Mouse (Mus musculus): ENCODE results near the gene Cavin1. TPM values are rescaled to one million over a fixed set of nuclear protein-coding genes. Genes with fewer than 3 reads are reported as not detected.
A peak's percentile ranks its signal among the peaks of the same experiment; 100 is the strongest.

Cavin1 gene
- polyA plus RNA-seq, 2 experiments: 96.8 to 135 TPM

DNA sequence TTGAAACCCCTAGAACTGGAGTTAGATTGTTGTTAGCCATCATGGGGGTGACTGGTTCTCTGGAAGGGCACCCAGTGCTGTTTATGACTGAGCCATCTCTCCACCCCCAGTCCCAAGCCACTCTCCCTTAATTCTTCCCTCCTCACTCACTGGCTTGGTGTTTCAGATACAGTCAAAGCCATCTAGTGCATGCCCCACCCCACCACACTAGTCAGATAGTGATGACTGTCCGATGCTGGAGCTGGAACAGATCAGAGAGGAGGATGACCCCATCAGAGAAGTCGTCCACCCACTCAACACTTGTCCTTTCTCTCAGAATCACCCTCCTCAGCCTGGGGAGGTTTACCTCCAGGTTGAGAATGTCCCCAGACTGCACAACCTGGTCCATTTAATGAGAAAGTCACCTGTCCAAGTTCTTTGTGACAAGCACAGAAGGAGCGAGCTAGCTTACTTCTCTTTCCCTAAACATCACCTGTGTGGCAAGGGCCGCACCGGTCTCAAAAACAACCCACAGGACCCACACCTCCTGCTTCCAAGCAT lies 2.7 kb downstream of the Cavin1 start:
- H3K9ac ChIP-seq (ENCODE audit: low read depth, low read length, severe bottlenecking): 0 out of 2 replicates have a peak overlapping the region, but pooled peaks have one; percentile 8
- H3K4me2 ChIP-seq (replicated peaks; ENCODE audit: low read depth, low read length, severe bottlenecking): peak overlapping the region; percentile 87
- ATAC-seq (ENCODE audit: low FRiP score, low read depth): no peak
- no peak for DNase-seq (ENCODE audit: low spot score)
- peaks cover 20% of the 10 kb centered on the region for H3K4me1 ChIP-seq (ENCODE audit: control insufficient read depth, insufficient read depth, low read length)
- no peak for TF ChIP-seq POLR2A (IDR thresholded peaks at IDR 0.05; ENCODE audit: borderline replicate concordance, extremely low read depth, insufficient read depth, insufficient read length)
- peaks cover 3% of the 10 kb centered on the region; the same call in 1 of the 2 replicates for H3K36me3 ChIP-seq (ENCODE audit: control insufficient read depth, insufficient read depth, low read length)
- H3K27me3 ChIP-seq (ENCODE audit: control insufficient read depth, insufficient read depth, low read length): peaks cover 4% of the 10 kb centered on the region
- no peaks in the 10 kb centered on the region for H3K9me3 ChIP-seq (ENCODE audit: control insufficient read depth, low read length)
- 86% methylated on average over 5 of the region's 5 CpGs for WGBS
- peak overlapping the region; percentile 75 for H3K4me3 ChIP-seq (replicated peaks; ENCODE audit: low read length)
- no peak overlapping the region for H3K27ac ChIP-seq (replicated peaks; ENCODE audit: low read depth, low read length)

- Histone ChIP-seq H3K4me3 (replicated peaks; ENCODE audit: low read length) (no peak overlapping the region), H3K27me3 (ENCODE audit: control insufficient read depth, insufficient read depth, low read length) (peaks cover 4% of the 10 kb centered on the region), H3K9ac (ENCODE audit: low read depth, low read length, severe bottlenecking) (no peak overlapping the region), H3K4me1 (ENCODE audit: control insufficient read depth, insufficient read depth, low read length) (peaks cover 25% of the 10 kb centered on the region), H3K9me3 (ENCODE audit: control insufficient read depth, low read length) (no peaks in the 10 kb centered on the region), H3K27ac (replicated peaks; ENCODE audit: low read depth, low read length) (no peak overlapping the region), H3K36me3 (ENCODE audit: control insufficient read depth, insufficient read depth, low read length) (peaks cover 3% of the 10 kb centered on the region; the same call in 1 of the 2 replicates), H3K4me2 (replicated peaks; ENCODE audit: low read depth, low read length, severe bottlenecking) (no peak overlapping the region)
- DNase-seq (ENCODE audit: low spot score) (no peak), ATAC-seq (ENCODE audit: low FRiP score, low read depth) (no peak)
- no peak for TF ChIP-seq POLR2A (IDR thresholded peaks at IDR 0.05; ENCODE audit: borderline replicate concordance, extremely low read depth, insufficient read depth, insufficient read length)
- 66% methylated on average over 5 of the region's 5 CpGs for WGBS
These were observed 3.3 kb downstream of the Cavin1 start for GRCm38 (mm10) chr11:100967376-100967775.

GRCm38 (mm10) chr11:100965760-100966159 lies 4.9 kb downstream of the Cavin1 start:
- 0 out of 2 replicates have a peak overlapping the region, but pooled peaks have one; percentile 20 for H3K27ac ChIP-seq (replicated peaks; ENCODE audit: low read depth, low read length)
- no peak for DNase-seq (ENCODE audit: low spot score)
- H3K4me3 ChIP-seq (replicated peaks; ENCODE audit: low read length): no peak overlapping the region
- H3K9ac ChIP-seq (ENCODE audit: low read depth, low read length, severe bottlenecking): no peak overlapping the region
- no peaks in the 10 kb centered on the region; the same call in 1 of the 2 replicates for H3K27me3 ChIP-seq (ENCODE audit: control insufficient read depth, insufficient read depth, low read length)
- no peaks in the 10 kb centered on the region for H3K9me3 ChIP-seq (ENCODE audit: control insufficient read depth, low read length)
- H3K4me1 ChIP-seq (ENCODE audit: control insufficient read depth, insufficient read depth, low read length): peaks cover 27% of the 10 kb centered on the region
- H3K4me2 ChIP-seq (replicated peaks; ENCODE audit: low read depth, low read length, severe bottlenecking): 0 out of 2 replicates have a peak overlapping the region, but pooled peaks have one; percentile 4
- 72% methylated on average over 6 of the region's 6 CpGs for WGBS
- peaks cover 3% of the 10 kb centered on the region for H3K36me3 ChIP-seq (ENCODE audit: control insufficient read depth, insufficient read depth, low read length)
- no peak for ATAC-seq (ENCODE audit: low FRiP score, low read depth)
- no peak for TF ChIP-seq POLR2A (IDR thresholded peaks at IDR 0.05; ENCODE audit: borderline replicate concordance, extremely low read depth, insufficient read depth, insufficient read length)

DNA sequence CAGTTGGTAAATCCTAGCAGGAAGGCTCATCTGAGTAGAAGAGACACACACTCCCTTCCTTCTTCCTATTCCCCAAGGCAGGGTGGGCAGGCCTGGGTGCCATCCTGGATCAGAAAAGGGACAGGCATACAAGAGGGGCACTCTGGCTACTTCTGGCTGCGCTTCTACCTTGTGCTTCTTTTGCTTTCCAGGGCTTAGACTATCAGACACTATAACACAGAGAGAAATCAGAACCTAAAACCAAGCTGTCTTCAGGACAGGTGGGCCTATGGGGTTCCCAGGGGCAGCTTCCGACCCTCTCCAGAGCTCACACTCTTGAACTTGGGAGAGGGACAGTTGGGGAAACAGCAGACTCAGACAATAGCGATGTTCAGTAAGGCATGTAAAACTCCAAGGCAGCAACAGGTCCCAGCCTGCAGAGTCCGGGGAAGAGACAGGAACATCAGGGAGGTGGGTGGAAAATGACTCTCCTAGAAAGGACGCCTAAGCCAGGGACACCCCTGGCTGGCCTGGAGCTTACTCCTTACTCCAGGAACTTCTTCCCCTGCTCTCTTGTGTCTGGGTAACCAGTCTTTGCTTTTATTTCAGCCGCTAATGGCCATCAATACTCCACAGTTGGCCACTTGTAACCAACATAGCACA lies 5.7 kb downstream of the Cavin1 start:
- Histone ChIP-seq H3K9me3 (ENCODE audit: control insufficient read depth, low read length) (no peaks in the 10 kb centered on the region), H3K4me2 (replicated peaks; ENCODE audit: low read depth, low read length, severe bottlenecking) (no peak overlapping the region), H3K36me3 (ENCODE audit: control insufficient read depth, insufficient read depth, low read length) (peaks cover 3% of the 10 kb centered on the region), H3K27ac (replicated peaks; ENCODE audit: low read depth, low read length) (0 out of 2 replicates have a peak overlapping the region, but pooled peaks have one; percentile 20), H3K4me3 (replicated peaks; ENCODE audit: low read length) (no peak overlapping the region), H3K27me3 (ENCODE audit: control insufficient read depth, insufficient read depth, low read length) (no peaks in the 10 kb centered on the region; the same call in 1 of the 2 replicates), H3K4me1 (ENCODE audit: control insufficient read depth, insufficient read depth, low read length) (peaks cover 32% of the 10 kb centered on the region), H3K9ac (ENCODE audit: low read depth, low read length, severe bottlenecking) (no peak overlapping the region)
- 71% methylated on average over 6 of the region's 6 CpGs for WGBS
- DNase-seq (ENCODE audit: low spot score) (no peak), ATAC-seq (ENCODE audit: low FRiP score, low read depth) (no peak)
- TF ChIP-seq POLR2A (IDR thresholded peaks at IDR 0.05; ENCODE audit: borderline replicate concordance, extremely low read depth, insufficient read depth, insufficient read length): no peak

DNA sequence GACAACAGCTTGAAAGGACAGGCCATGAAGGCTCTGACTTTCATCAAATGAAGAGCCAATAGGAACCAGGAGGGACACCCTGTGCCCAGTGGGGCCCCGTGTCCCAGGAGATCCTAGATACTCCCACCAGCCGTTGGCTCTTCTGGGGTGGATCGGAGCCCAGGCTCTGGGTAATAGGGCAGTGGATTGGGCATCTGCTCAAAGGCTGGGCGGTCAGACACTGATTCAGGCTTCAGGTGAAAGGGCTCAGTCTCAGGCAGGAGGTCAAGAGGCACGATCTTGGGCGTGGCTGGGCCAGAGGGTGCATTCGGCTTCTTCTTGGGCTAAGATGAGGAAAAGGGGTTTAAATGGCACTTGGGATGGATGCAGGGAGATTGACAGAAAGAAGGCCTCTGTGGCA lies 6.5 kb downstream of the Cavin1 start:
- WGBS: 85% methylated on average over 7 of the region's 7 CpGs
- peaks cover 4% of the 10 kb centered on the region for H3K36me3 ChIP-seq (ENCODE audit: control insufficient read depth, insufficient read depth, low read length)
- no peaks in the 10 kb centered on the region for H3K9me3 ChIP-seq (ENCODE audit: control insufficient read depth, low read length)
- H3K4me2 ChIP-seq (replicated peaks; ENCODE audit: low read depth, low read length, severe bottlenecking): no peak overlapping the region
- TF ChIP-seq POLR2A (IDR thresholded peaks at IDR 0.05; ENCODE audit: borderline replicate concordance, extremely low read depth, insufficient read depth, insufficient read length): no peak
- no peak overlapping the region for H3K27ac ChIP-seq (replicated peaks; ENCODE audit: low read depth, low read length)
- no peak overlapping the region for H3K4me3 ChIP-seq (replicated peaks; ENCODE audit: low read length)
- peaks cover 2% of the 10 kb centered on the region for H3K27me3 ChIP-seq (ENCODE audit: control insufficient read depth, insufficient read depth, low read length)
- ATAC-seq (ENCODE audit: low FRiP score, low read depth) (no peak), DNase-seq (ENCODE audit: low spot score) (no peak)
- peak overlapping the region; percentile 28; the same call in 1 of the 2 replicates for H3K9ac ChIP-seq (ENCODE audit: low read depth, low read length, severe bottlenecking)
- peaks cover 35% of the 10 kb centered on the region for H3K4me1 ChIP-seq (ENCODE audit: control insufficient read depth, insufficient read depth, low read length)

Measured in limb, embryonic 14.5 days (tissue).